Mouse (Mus musculus) thymus, adult 2 months (tissue): Measurements from ENCODE around the gene Mb21d2.

Experiments used
- CTCF ChIP-seq: fragments of 200-500 bp; IDR thresholded peaks from 2 replicates; pipeline ENCODE4 v1.5.1; 2012; ENCODE audit warnings: mild to moderate bottlenecking, control low read depth, low read length, moderate library complexity, borderline replicate concordance; ENCODE audit not compliant: control insufficient read depth, poor library complexity, insufficient read depth; ENCODE audit errors: extremely low read depth
- POLR2A ChIP-seq: fragments of 200-500 bp; IDR thresholded peaks from 2 replicates; pipeline ENCODE4 v1.6.1; 2012; ENCODE audit warnings: mild to moderate bottlenecking, low read length, control low read depth, moderate library complexity; ENCODE audit not compliant: control insufficient read depth, poor library complexity, insufficient read depth; ENCODE audit errors: extremely low read depth

DNA sequence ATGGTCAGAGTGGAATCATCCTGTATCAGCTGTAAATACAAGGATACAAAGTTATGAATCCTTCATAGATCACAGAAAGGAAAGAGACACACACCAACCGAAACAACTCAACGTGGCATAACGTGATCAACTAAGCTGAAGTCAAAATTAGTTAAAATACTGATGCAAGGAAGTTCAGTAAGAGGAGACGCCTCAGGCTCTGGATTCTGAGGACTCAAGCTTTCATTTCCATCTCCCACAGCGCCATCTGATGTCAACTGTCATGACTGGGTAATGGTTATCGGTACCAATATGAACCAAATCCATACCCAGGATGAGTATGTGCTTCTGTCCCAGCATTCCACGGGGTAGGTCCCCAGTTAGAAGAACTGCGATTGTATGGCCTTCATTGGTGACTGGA, 104.7 kb downstream of the Mb21d2 start:
- TF ChIP-seq POLR2A (no peak), CTCF (no peak)
